Comparison of ENCODE assay signal across 26 mouse cellular contexts in genomic region chr10:65847622-65848021, GRCm38 (mm10).
DNase-seq lines count a peak whose midpoint lies in the region; ATAC-seq and TF ChIP-seq lines count a peak whose summit lies in the region.
"Had no signal": no experiment of that assay in that cellular context is flagged by ENCODE, and none has a peak within 500 bp of the region (broad histone marks: within the 10 kb centered on the region; RNA-seq: fewer than 3 reads in every experiment).

No protein-coding gene starts in this region.

- H3K36me3 ChIP-seq in intestine, embryonic 14.5 days (ENCODE audit: control insufficient read depth, insufficient read depth, low read length), result no peaks in the 10 kb centered on the region
- H3K36me3 ChIP-seq in intestine, postnatal 0 days (ENCODE audit: control insufficient read depth, insufficient read depth), result no peaks in the 10 kb centered on the region
- H3K36me3 ChIP-seq in intestine, embryonic 16.5 days (ENCODE audit: control insufficient read depth, insufficient read depth, low read length), result no peaks in the 10 kb centered on the region
- H3K36me3 ChIP-seq: embryonic facial prominence, embryonic 13.5 days; embryonic facial prominence, embryonic 15.5 days; forebrain, embryonic 10.5 days; forebrain, embryonic 12.5 days; G1E had no signal

- peak; percentile 11 for DNase-seq in cerebellum, adult 9-10 months
- DNase-seq in intestine, embryonic 14.5 days (ENCODE audit: low spot score), result no peak
- no peak for DNase-seq in gastrocnemius, postnatal 25 days
- DNase-seq: adrenal gland, adult 8-10 months; adrenal gland, postnatal 14 days; adrenal gland, postnatal 36 days; B cell, adult 2 months; cerebellum, adult 11-12 months; cerebellum, adult 9-11 months; cerebellum, postnatal 14 days; cerebellum, postnatal 36 days; embryo, embryonic 11 days had no signal

- H3K4me3 ChIP-seq in intestine, embryonic 14.5 days (ENCODE audit: low read depth, low read length), result no peak overlapping the region
- H3K4me3 ChIP-seq in intestine, postnatal 0 days (ENCODE audit: low read depth, low read length), result no peak overlapping the region
- H3K4me3 ChIP-seq in intestine, embryonic 16.5 days (ENCODE audit: low read length), result no peak overlapping the region
- H3K4me3 ChIP-seq: embryonic facial prominence, embryonic 13.5 days; embryonic facial prominence, embryonic 15.5 days; erythroblast, embryonic 14.5 days; forebrain, embryonic 10.5 days; forebrain, embryonic 12.5 days had no signal

- H3K9me3 ChIP-seq in intestine, embryonic 14.5 days (ENCODE audit: control insufficient read depth, low read length), result no peaks in the 10 kb centered on the region
- H3K9me3 ChIP-seq in intestine, postnatal 0 days (ENCODE audit: control insufficient read depth), result no peaks in the 10 kb centered on the region
- no peaks in the 10 kb centered on the region for H3K9me3 ChIP-seq in intestine, embryonic 16.5 days (ENCODE audit: control insufficient read depth, low read length)
- H3K9me3 ChIP-seq: embryonic facial prominence, embryonic 13.5 days; embryonic facial prominence, embryonic 15.5 days; forebrain, embryonic 10.5 days; forebrain, embryonic 12.5 days; G1E had no signal

- no peak overlapping the region for H3K4me2 ChIP-seq in intestine, embryonic 14.5 days (ENCODE audit: low read length)
- H3K4me2 ChIP-seq in intestine, postnatal 0 days (replicated peaks; ENCODE audit: low read depth), result no peak overlapping the region
- no peak overlapping the region for H3K4me2 ChIP-seq in intestine, embryonic 16.5 days (ENCODE audit: low read depth, low read length)
- H3K4me2 ChIP-seq: embryonic facial prominence, embryonic 13.5 days; embryonic facial prominence, embryonic 15.5 days; forebrain, embryonic 12.5 days had no signal

- H3K27me3 ChIP-seq in intestine, embryonic 14.5 days (replicated peaks; ENCODE audit: control insufficient read depth, insufficient read depth, low read length), result no peaks in the 10 kb centered on the region
- no peaks in the 10 kb centered on the region for H3K27me3 ChIP-seq in intestine, postnatal 0 days (replicated peaks; ENCODE audit: control insufficient read depth, insufficient read depth, low read length)
- H3K27me3 ChIP-seq in intestine, embryonic 16.5 days (replicated peaks; ENCODE audit: control insufficient read depth, insufficient read depth, low read length), result no peaks in the 10 kb centered on the region
- H3K27me3 ChIP-seq: CH12.LX; embryonic facial prominence, embryonic 13.5 days; embryonic facial prominence, embryonic 15.5 days; forebrain, embryonic 12.5 days; Patski had no signal

- WGBS in intestine, embryonic 14.5 days, result 50% methylated on average over 1 of the region's 1 CpGs
- WGBS in intestine, postnatal 0 days, result 43% methylated on average over 1 of the region's 1 CpGs
- 62% methylated on average over 1 of the region's 1 CpGs for WGBS in intestine, embryonic 16.5 days

- no peaks in the 10 kb centered on the region for H3K4me1 ChIP-seq in intestine, embryonic 14.5 days (replicated peaks; ENCODE audit: control insufficient read depth, insufficient read depth, low read length)
- H3K4me1 ChIP-seq in intestine, postnatal 0 days (replicated peaks; ENCODE audit: control insufficient read depth, insufficient read depth, low read length), result no peaks in the 10 kb centered on the region
- no peaks in the 10 kb centered on the region for H3K4me1 ChIP-seq in intestine, embryonic 16.5 days (ENCODE audit: control insufficient read depth, insufficient read depth, low read length)
- H3K4me1 ChIP-seq: embryonic facial prominence, embryonic 13.5 days; embryonic facial prominence, embryonic 15.5 days; forebrain, embryonic 10.5 days; forebrain, embryonic 12.5 days had no signal

- H3K9ac ChIP-seq in intestine, embryonic 14.5 days (ENCODE audit: low read length), result no peak overlapping the region
- no peak overlapping the region for H3K9ac ChIP-seq in intestine, postnatal 0 days (ENCODE audit: low read depth, low read length)
- H3K9ac ChIP-seq in intestine, embryonic 16.5 days (ENCODE audit: low read depth, low read length), result no peak overlapping the region
- H3K9ac ChIP-seq: embryonic facial prominence, embryonic 13.5 days; embryonic facial prominence, embryonic 15.5 days; forebrain, embryonic 12.5 days had no signal

- TF ChIP-seq CTCF in intestine, postnatal 0 days (IDR thresholded peaks at IDR 0.05; ENCODE audit: low read depth), result no peak

- ATAC-seq in cerebellum, adult (ENCODE audit: insufficient number of reproducible peaks, low FRiP score, low TSS enrichment), result no peak
- ATAC-seq in intestine, embryonic 14.5 days (replicated peaks; ENCODE audit: low FRiP score, low TSS enrichment, low read depth), result 0 out of 2 replicates have a peak, but pooled peaks have one; percentile 53
- no peak for ATAC-seq in intestine, postnatal 0 days
- 0 out of 2 replicates have a peak, but pooled peaks have one; percentile 21 for ATAC-seq in intestine, embryonic 16.5 days
- ATAC-seq: activated CD4-positive, CD25-positive, alpha-beta regulatory T cell, adult 4 months; CD4-positive, CD25-positive, alpha-beta regulatory T cell, adult 4 months; forebrain, embryonic 16.5 days; Patski had no signal

- no peak overlapping the region for H3K27ac ChIP-seq in intestine, embryonic 14.5 days (ENCODE audit: low read depth)
- H3K27ac ChIP-seq in intestine, postnatal 0 days (ENCODE audit: low read depth, low read length), result no peak overlapping the region
- H3K27ac ChIP-seq in intestine, embryonic 16.5 days (ENCODE audit: low read length), result no peak overlapping the region
- H3K27ac ChIP-seq: embryonic facial prominence, embryonic 13.5 days; embryonic facial prominence, embryonic 15.5 days; forebrain, embryonic 10.5 days; forebrain, embryonic 12.5 days had no signal

Comparison
In these comparisons a context has a peak if more than half of its experiments do, and no peak if none do; other contexts are left out.
1. ATAC-seq: peak in intestine, embryonic 14.5 days (single experiment) and intestine, embryonic 16.5 days (single experiment); none in cerebellum, adult (single experiment) and intestine, postnatal 0 days (single experiment).